Mouse (Mus musculus) C2C12 (cell line): ENCODE results near the gene Def8.

Source experiments
- CTCF ChIP-seq: IDR thresholded peaks from one replicate; pipeline ENCODE4 v1.5.1; 2011; ENCODE audit not compliant: control insufficient read depth, insufficient read depth, insufficient read length
- MAX ChIP-seq: IDR thresholded peaks from one replicate; pipeline ENCODE4 v1.6.1; 2011; ENCODE audit warnings: mild to moderate bottlenecking, control low read depth
- MYOD1 ChIP-seq: IDR thresholded peaks from one replicate; pipeline ENCODE4 v1.6.1; 2011; ENCODE audit warnings: low read depth; ENCODE audit not compliant: control insufficient read depth, insufficient read length
- USF1 ChIP-seq: IDR thresholded peaks from one replicate; pipeline ENCODE4 v1.6.1; 2011; ENCODE audit warnings: low read depth, mild to moderate bottlenecking, control low read depth, moderate library complexity

- TF ChIP-seq CTCF (no peak), USF1 (no peak), MYOD1 (no peak), MAX (no peak)
Measured at GRCm38 (mm10) chr8:123415967-123416943, 7.1 kb upstream of the Def8 start.
